ENCODE assay signal across 13 mouse cellular contexts in genomic region chr12:80538311-80538710, GRCm38 (mm10). TPM values are rescaled to one million over a fixed set of nuclear protein-coding genes. Genes with fewer than 3 reads are reported as not detected.
"Had no signal": no experiment of that assay in that cellular context is flagged by ENCODE, and none has a peak within 500 bp of the region (broad histone marks: within the 10 kb centered on the region; RNA-seq: fewer than 3 reads in every experiment).

No protein-coding gene starts in this region.

- H3K9me3 ChIP-seq: limb, embryonic 12.5 days; liver, embryonic 13.5 days; midbrain, embryonic 13.5 days; neural tube, embryonic 15.5 days had no signal

- H3K27ac ChIP-seq: hindbrain, postnatal 0 days; limb, embryonic 12.5 days; liver, embryonic 13.5 days; midbrain, embryonic 13.5 days; neural tube, embryonic 15.5 days had no signal

- H3K27me3 ChIP-seq: limb, embryonic 12.5 days; neural tube, embryonic 15.5 days had no signal

- ATAC-seq: hindbrain, postnatal 0 days; liver, postnatal 0 days; midbrain, embryonic 13.5 days had no signal

- H3K4me1 ChIP-seq: limb, embryonic 12.5 days; liver, embryonic 13.5 days had no signal

- H3K9ac ChIP-seq: limb, embryonic 12.5 days; liver, embryonic 13.5 days; liver, postnatal 0 days; midbrain, embryonic 13.5 days; neural tube, embryonic 15.5 days had no signal

- DNase-seq: kidney, adult 18-20 months; layer of hippocampus, postnatal 36 days; liver; liver, embryonic 13.5 days; liver, postnatal 0 days; right cerebral cortex, adult 18-20 months; right cerebral cortex, postnatal 25 days; thymus, postnatal 14 days had no signal

- H3K4me3 ChIP-seq: limb, embryonic 12.5 days; liver, embryonic 13.5 days; midbrain, embryonic 13.5 days; neural tube, embryonic 15.5 days had no signal

- H3K4me2 ChIP-seq: limb, embryonic 12.5 days; liver, embryonic 13.5 days; midbrain, embryonic 13.5 days; neural tube, embryonic 15.5 days had no signal

- H3K36me3 ChIP-seq: limb, embryonic 12.5 days; liver, embryonic 13.5 days; midbrain, embryonic 13.5 days; neural tube, embryonic 15.5 days had no signal

RNA-seq across cellular contexts. Expression of gene Galnt16, which starts 20.2 kb away (rescaled TPM):
- total RNA-seq: megakaryocyte progenitor cell, adult 5-6 weeks had no signal
